Mouse (Mus musculus): ENCODE data around the gene 2310061N02Rik.
"Not testable (repeated sequence)": the region's sequence is repeated elsewhere in the genome, so short reads cannot be mapped to it uniquely, and the experiment has no call there.

Gene 2310061N02Rik

GRCm38 (mm10) chr16:88707496-88708012, at the start of gene 2310061N02Rik:
Gene 2310061N02Rik, minus strand, starts transcription at chr16:88707962.
- DNase-seq (ENCODE audit: low spot score), result no peak

- not testable (repeated sequence) for DNase-seq (ENCODE audit: low spot score)
Observed at GRCm38 (mm10) chr16:88751535-88751934, 43.8 kb upstream of the 2310061N02Rik start, which contains the start of gene Krtap13. Gene Krtap13, minus strand, starts transcription at chr16:88751635.

GRCm38 (mm10) chr16:88747943-88748342, 40.2 kb upstream of the 2310061N02Rik start:
- DNase-seq (ENCODE audit: low spot score), result no peak

GRCm38 (mm10) chr16:88744750-88745340, 37.1 kb upstream of the 2310061N02Rik start:
- no peak for DNase-seq (ENCODE audit: low spot score)

- no peak for DNase-seq (ENCODE audit: low spot score)
Observed at GRCm38 (mm10) chr16:88735391-88735790, 27.6 kb upstream of the 2310061N02Rik start.

GRCm38 (mm10) chr16:88728812-88729275, 21.1 kb upstream of the 2310061N02Rik start, which contains the start of gene Krtap13-1:
Gene Krtap13-1, plus strand, starts transcription at chr16:88728862.
- no peak for DNase-seq (ENCODE audit: low spot score)

GRCm38 (mm10) chr16:88720031-88720430, 12.3 kb upstream of the 2310061N02Rik start:
- DNase-seq (ENCODE audit: low spot score), result no peak

GRCm38 (mm10) chr16:88716549-88716948, 8.8 kb upstream of the 2310061N02Rik start:
- DNase-seq (ENCODE audit: low spot score), result no peak

- DNase-seq (ENCODE audit: low spot score), result no peak
Observed at GRCm38 (mm10) chr16:88711245-88711644, 3.5 kb upstream of the 2310061N02Rik start.

- no peak for DNase-seq (ENCODE audit: low spot score)
Observed at GRCm38 (mm10) chr16:88710757-88711156, 3.0 kb upstream of the 2310061N02Rik start.

- DNase-seq (ENCODE audit: low spot score), result no peak
Observed at GRCm38 (mm10) chr16:88701072-88701864, 6.5 kb downstream of the 2310061N02Rik start.

- no peak for DNase-seq (ENCODE audit: low spot score)
Observed at GRCm38 (mm10) chr16:88696256-88696655, 11.5 kb downstream of the 2310061N02Rik start.

- DNase-seq (ENCODE audit: low spot score), result no peak
Observed at GRCm38 (mm10) chr16:88681282-88681681, 26.5 kb downstream of the 2310061N02Rik start.

- no peak for DNase-seq (ENCODE audit: low spot score)
Observed at GRCm38 (mm10) chr16:88679099-88679498, 28.7 kb downstream of the 2310061N02Rik start.

GRCm38 (mm10) chr16:88671571-88671970, 36.2 kb downstream of the 2310061N02Rik start, which contains the start of gene Krtap27-1:
Gene Krtap27-1, minus strand, starts transcription at chr16:88671671.
- DNase-seq (ENCODE audit: low spot score), result no peak

GRCm38 (mm10) chr16:88657426-88657825, 50.3 kb downstream of the 2310061N02Rik start:
- no peak for DNase-seq (ENCODE audit: low spot score)
